Mouse (Mus musculus): ENCODE measurements at regions not wholly inside any gene's neighbourhood (a gene's known extent, or its start where the extent isn't known, plus 50 kb on each side); places are given as distances from the start of the nearest gene placed in this dataset.

DNA sequence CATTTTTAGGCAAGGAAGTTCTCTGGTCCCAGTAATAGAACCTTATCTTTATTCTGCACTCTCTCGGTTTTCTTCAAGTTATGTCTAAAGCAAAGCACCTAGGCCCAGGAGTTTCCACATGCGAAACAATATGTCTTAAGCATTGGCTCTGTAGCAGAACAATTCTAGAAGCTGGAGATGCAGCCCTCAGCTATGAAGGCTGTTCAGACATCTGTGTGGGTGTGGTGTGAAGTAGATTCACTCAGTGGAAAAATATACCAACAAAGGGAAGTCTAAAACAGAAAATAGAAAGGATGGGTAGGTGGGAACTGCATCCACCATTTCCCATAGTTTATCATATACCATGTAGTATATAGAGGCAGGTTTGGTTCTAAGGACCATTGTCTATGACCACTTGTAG, 165.8 kb upstream of the Ptbp2 start:
- ATAC-seq (ENCODE audit: low FRiP score), result no peak
- Histone ChIP-seq H3K4me3 (ENCODE audit: low read depth, low read length) (no peak overlapping the region), H3K9me3 (ENCODE audit: control insufficient read depth, low read length) (no peaks in the 10 kb centered on the region), H3K4me1 (replicated peaks; ENCODE audit: control insufficient read depth, insufficient read depth, low read length) (no peaks in the 10 kb centered on the region), H3K27ac (ENCODE audit: low read depth, low read length) (no peak overlapping the region), H3K27me3 (ENCODE audit: control insufficient read depth, insufficient read depth, low read length) (no peaks in the 10 kb centered on the region), H3K9ac (ENCODE audit: low read depth, low read length) (no peak overlapping the region), H3K4me2 (replicated peaks; ENCODE audit: low read depth, low read length) (no peak overlapping the region), H3K36me3 (ENCODE audit: control insufficient read depth, insufficient read depth, low read length) (no peaks in the 10 kb centered on the region)
- DNase-seq (ENCODE audit: low spot score), result no peak
- 84% methylated on average over 2 of the region's 2 CpGs for WGBS

DNA sequence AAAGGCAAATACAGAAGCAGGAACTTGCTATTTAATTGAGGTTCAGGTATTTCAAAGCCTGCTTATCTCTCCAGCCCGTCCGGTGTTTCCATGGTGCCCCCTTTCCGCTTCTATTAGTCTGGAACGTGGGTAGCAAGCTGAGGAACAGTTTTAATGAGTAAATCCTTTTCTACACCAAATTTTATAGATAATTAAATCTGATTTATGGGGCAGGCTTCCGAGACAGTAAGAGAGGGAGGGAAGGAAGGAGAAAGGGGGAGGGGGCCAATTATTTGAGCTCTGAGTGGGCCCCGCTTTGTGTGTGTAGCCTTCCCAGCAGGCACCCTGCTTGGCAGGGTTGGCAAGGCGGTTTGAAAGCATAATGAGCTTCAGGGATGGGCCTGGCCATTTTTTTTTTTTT, 165.4 kb upstream of the Ptbp2 start:
- no peaks in the 10 kb centered on the region for H3K4me1 ChIP-seq (replicated peaks; ENCODE audit: control insufficient read depth, insufficient read depth, low read length)
- H3K9ac ChIP-seq (ENCODE audit: low read depth, low read length), result no peak overlapping the region
- H3K9me3 ChIP-seq (ENCODE audit: control insufficient read depth, low read length), result no peaks in the 10 kb centered on the region
- H3K27me3 ChIP-seq (ENCODE audit: control insufficient read depth, insufficient read depth, low read length), result no peaks in the 10 kb centered on the region
- DNase-seq (ENCODE audit: low spot score), result peak; percentile 41
- peak; percentile 65 for ATAC-seq (ENCODE audit: low FRiP score)
- H3K4me2 ChIP-seq (replicated peaks; ENCODE audit: low read depth, low read length), result no peak overlapping the region
- no peak overlapping the region for H3K4me3 ChIP-seq (ENCODE audit: low read depth, low read length)
- H3K27ac ChIP-seq (ENCODE audit: low read depth, low read length), result no peak overlapping the region
- H3K36me3 ChIP-seq (ENCODE audit: control insufficient read depth, insufficient read depth, low read length), result no peaks in the 10 kb centered on the region
- WGBS, result 20% methylated on average over 7 of the region's 7 CpGs

GRCm38 (mm10) chr3:119949041-119949470, 164.8 kb upstream of the Ptbp2 start:
- no peak overlapping the region for H3K4me3 ChIP-seq (ENCODE audit: low read depth, low read length)
- H3K9ac ChIP-seq (ENCODE audit: low read depth, low read length), result no peak overlapping the region
- H3K36me3 ChIP-seq (ENCODE audit: control insufficient read depth, insufficient read depth, low read length), result no peaks in the 10 kb centered on the region
- 0 out of 2 replicates have a peak overlapping the region, but pooled peaks have one; percentile 3 for H3K4me2 ChIP-seq (replicated peaks; ENCODE audit: low read depth, low read length)
- no peaks in the 10 kb centered on the region for H3K27me3 ChIP-seq (ENCODE audit: control insufficient read depth, insufficient read depth, low read length)
- no peaks in the 10 kb centered on the region for H3K9me3 ChIP-seq (ENCODE audit: control insufficient read depth, low read length)
- WGBS, result 34% methylated on average over 17 of the region's 17 CpGs
- DNase-seq (ENCODE audit: low spot score), result peak; percentile 51
- peak; percentile 43 for ATAC-seq (ENCODE audit: low FRiP score)
- H3K4me1 ChIP-seq (replicated peaks; ENCODE audit: control insufficient read depth, insufficient read depth, low read length), result no peaks in the 10 kb centered on the region
- no peak overlapping the region for H3K27ac ChIP-seq (ENCODE audit: low read depth, low read length)

- H3K4me3 ChIP-seq (ENCODE audit: low read depth, low read length), result no peak overlapping the region
- no peaks in the 10 kb centered on the region for H3K27me3 ChIP-seq (ENCODE audit: control insufficient read depth, insufficient read depth, low read length)
- no peak overlapping the region for H3K27ac ChIP-seq (ENCODE audit: low read depth, low read length)
- DNase-seq (ENCODE audit: low spot score), result peak; percentile 46
- peak; percentile 89 for ATAC-seq (ENCODE audit: low FRiP score)
- no peaks in the 10 kb centered on the region for H3K4me1 ChIP-seq (replicated peaks; ENCODE audit: control insufficient read depth, insufficient read depth, low read length)
- H3K9me3 ChIP-seq (ENCODE audit: control insufficient read depth, low read length), result no peaks in the 10 kb centered on the region
- H3K4me2 ChIP-seq (replicated peaks; ENCODE audit: low read depth, low read length), result no peak overlapping the region
- no peak overlapping the region for H3K9ac ChIP-seq (ENCODE audit: low read depth, low read length)
- WGBS, result 23% methylated on average over 4 of the region's 4 CpGs
- H3K36me3 ChIP-seq (ENCODE audit: control insufficient read depth, insufficient read depth, low read length), result no peaks in the 10 kb centered on the region
These were observed 162.9 kb upstream of the Ptbp2 start for GRCm38 (mm10) chr3:119947126-119947525.

DNA sequence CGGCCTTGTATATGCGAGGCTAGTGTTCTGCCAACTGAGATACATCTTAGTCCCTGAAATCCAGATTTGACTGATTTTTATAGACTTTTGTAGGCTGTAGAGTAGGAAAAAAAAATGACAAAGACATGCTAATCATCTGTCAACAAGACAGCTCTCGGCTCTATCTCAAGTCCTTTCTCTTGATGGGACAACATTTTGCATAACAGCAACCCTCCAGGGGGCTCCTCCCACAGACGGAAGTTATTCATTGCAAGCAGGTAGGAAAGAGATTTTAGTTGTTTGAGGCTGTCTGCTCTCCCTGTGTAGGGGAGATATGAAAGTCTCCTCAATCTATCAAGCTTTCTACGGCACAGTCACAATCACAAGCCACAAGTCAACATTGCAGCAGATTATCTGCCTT, 159.8 kb upstream of the Ptbp2 start:
- H3K4me3 ChIP-seq (ENCODE audit: low read depth, low read length), result no peak overlapping the region
- no peak for DNase-seq (ENCODE audit: low spot score)
- no peaks in the 10 kb centered on the region for H3K36me3 ChIP-seq (ENCODE audit: control insufficient read depth, insufficient read depth, low read length)
- H3K27ac ChIP-seq (ENCODE audit: low read depth, low read length), result no peak overlapping the region
- WGBS, result 48% methylated on average over 5 of the region's 5 CpGs
- ATAC-seq (ENCODE audit: low FRiP score), result no peak
- H3K9me3 ChIP-seq (ENCODE audit: control insufficient read depth, low read length), result no peaks in the 10 kb centered on the region
- H3K4me2 ChIP-seq (replicated peaks; ENCODE audit: low read depth, low read length), result no peak overlapping the region
- H3K4me1 ChIP-seq (replicated peaks; ENCODE audit: control insufficient read depth, insufficient read depth, low read length), result no peaks in the 10 kb centered on the region
- H3K27me3 ChIP-seq (ENCODE audit: control insufficient read depth, insufficient read depth, low read length), result no peaks in the 10 kb centered on the region
- H3K9ac ChIP-seq (ENCODE audit: low read depth, low read length), result no peak overlapping the region

- WGBS, result 87% methylated on average over 1 of the region's 1 CpGs
- Histone ChIP-seq H3K4me3 (ENCODE audit: low read depth, low read length) (no peak overlapping the region), H3K4me1 (replicated peaks; ENCODE audit: control insufficient read depth, insufficient read depth, low read length) (no peaks in the 10 kb centered on the region), H3K9me3 (ENCODE audit: control insufficient read depth, low read length) (no peaks in the 10 kb centered on the region), H3K9ac (ENCODE audit: low read depth, low read length) (no peak overlapping the region), H3K27ac (ENCODE audit: low read depth, low read length) (no peak overlapping the region), H3K4me2 (replicated peaks; ENCODE audit: low read depth, low read length) (no peak overlapping the region), H3K36me3 (ENCODE audit: control insufficient read depth, insufficient read depth, low read length) (no peaks in the 10 kb centered on the region), H3K27me3 (ENCODE audit: control insufficient read depth, insufficient read depth, low read length) (no peaks in the 10 kb centered on the region)
- DNase-seq (ENCODE audit: low spot score) (no peak), ATAC-seq (ENCODE audit: low FRiP score) (no peak)
These were observed 154.8 kb upstream of the Ptbp2 start for GRCm38 (mm10) chr3:119939091-119939490.

DNA sequence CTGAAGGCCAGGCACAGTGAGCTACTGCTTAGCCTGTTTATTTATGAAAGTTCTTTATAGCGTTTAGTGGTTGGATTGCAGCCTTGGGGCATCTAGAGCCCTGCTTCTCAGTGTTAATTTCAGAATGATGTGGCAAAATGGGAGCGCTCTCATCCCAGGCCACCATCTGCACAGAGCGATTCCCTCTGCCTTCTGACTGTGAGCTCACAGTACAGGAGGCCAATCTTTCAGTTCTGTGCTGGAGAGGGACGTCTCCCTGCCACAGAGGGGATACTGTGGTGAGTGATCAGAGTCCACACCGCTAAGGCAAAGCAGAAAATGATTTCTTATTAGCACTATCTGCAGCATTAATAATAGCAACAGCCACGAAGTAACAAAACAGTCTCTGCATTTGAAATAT, 154.2 kb upstream of the Ptbp2 start:
- Histone ChIP-seq H3K36me3 (ENCODE audit: control insufficient read depth, insufficient read depth, low read length) (no peaks in the 10 kb centered on the region), H3K27ac (ENCODE audit: low read depth, low read length) (no peak overlapping the region), H3K27me3 (ENCODE audit: control insufficient read depth, insufficient read depth, low read length) (no peaks in the 10 kb centered on the region), H3K4me1 (replicated peaks; ENCODE audit: control insufficient read depth, insufficient read depth, low read length) (no peaks in the 10 kb centered on the region), H3K9me3 (ENCODE audit: control insufficient read depth, low read length) (no peaks in the 10 kb centered on the region), H3K4me2 (replicated peaks; ENCODE audit: low read depth, low read length) (no peak overlapping the region), H3K9ac (ENCODE audit: low read depth, low read length) (no peak overlapping the region), H3K4me3 (ENCODE audit: low read depth, low read length) (no peak overlapping the region)
- ATAC-seq (ENCODE audit: low FRiP score), result no peak
- 76% methylated on average over 6 of the region's 6 CpGs for WGBS
- no peak for DNase-seq (ENCODE audit: low spot score)

- Histone ChIP-seq H3K9me3 (ENCODE audit: control insufficient read depth, low read length) (no peaks in the 10 kb centered on the region), H3K36me3 (ENCODE audit: control insufficient read depth, insufficient read depth, low read length) (no peaks in the 10 kb centered on the region), H3K4me3 (ENCODE audit: low read depth, low read length) (no peak overlapping the region), H3K27ac (ENCODE audit: low read depth, low read length) (no peak overlapping the region), H3K4me1 (replicated peaks; ENCODE audit: control insufficient read depth, insufficient read depth, low read length) (no peaks in the 10 kb centered on the region), H3K27me3 (ENCODE audit: control insufficient read depth, insufficient read depth, low read length) (no peaks in the 10 kb centered on the region), H3K9ac (ENCODE audit: low read depth, low read length) (no peak overlapping the region), H3K4me2 (replicated peaks; ENCODE audit: low read depth, low read length) (no peak overlapping the region)
- ATAC-seq (ENCODE audit: low FRiP score) (no peak), DNase-seq (ENCODE audit: low spot score) (no peak)
- 82% methylated on average over 1 of the region's 1 CpGs for WGBS
These were observed 152.3 kb upstream of the Ptbp2 start for GRCm38 (mm10) chr3:119936526-119936925.

DNA sequence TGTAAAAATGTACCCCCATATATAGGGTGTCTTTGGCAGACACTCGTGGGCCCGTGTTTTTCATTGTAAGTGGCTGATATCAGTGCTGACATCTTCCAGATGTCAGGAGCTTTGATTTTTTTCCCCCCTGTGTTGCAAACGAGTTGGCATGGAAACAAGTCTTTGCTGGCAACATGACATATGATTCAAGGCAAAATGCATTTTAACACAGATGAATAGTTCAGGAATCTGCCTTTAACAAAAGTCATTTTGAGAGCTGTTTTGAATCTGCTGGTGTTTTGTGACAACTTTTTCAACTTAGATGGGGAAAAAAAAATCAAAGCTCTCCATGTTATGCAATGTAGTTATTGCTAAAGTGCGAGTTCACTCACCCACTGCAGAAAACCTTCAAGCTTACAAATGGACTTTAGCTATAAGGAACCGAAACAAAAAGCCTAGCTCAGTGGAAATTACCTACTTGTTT, 148.8 kb upstream of the Ptbp2 start:
- DNase-seq (ENCODE audit: low spot score) (no peak), ATAC-seq (ENCODE audit: low FRiP score) (no peak)

More for the DNA sequence above, 148.8 kb upstream of the Ptbp2 start:
- Histone ChIP-seq H3K4me3 (ENCODE audit: low read depth, low read length) (no peak overlapping the region), H3K9ac (ENCODE audit: low read depth, low read length) (no peak overlapping the region), H3K27ac (ENCODE audit: low read depth, low read length) (no peak overlapping the region), H3K27me3 (ENCODE audit: control insufficient read depth, insufficient read depth, low read length) (no peaks in the 10 kb centered on the region), H3K9me3 (ENCODE audit: control insufficient read depth, low read length) (no peaks in the 10 kb centered on the region), H3K36me3 (ENCODE audit: control insufficient read depth, insufficient read depth, low read length) (no peaks in the 10 kb centered on the region), H3K4me1 (replicated peaks; ENCODE audit: control insufficient read depth, insufficient read depth, low read length) (no peaks in the 10 kb centered on the region), H3K4me2 (replicated peaks; ENCODE audit: low read depth, low read length) (no peak overlapping the region)
- WGBS, result 34% methylated on average over 5 of the region's 5 CpGs

All from hindbrain, embryonic 11.5 days (tissue).